Mouse (Mus musculus) lung, postnatal 25 days (tissue): ENCODE measurements around the gene Pdia5.

Experiments used
- DNase-seq: peaks from one replicate; pipeline ENCODE4 v3.0.0; 2022; ENCODE audit warnings: low spot score

Pdia5 gene

GRCm38 (mm10) chr16:35490231-35491070, at the start of gene Pdia5:
Gene Pdia5, minus strand, starts transcription at chr16:35490873.
- peak; percentile 91 for DNase-seq

GRCm38 (mm10) chr16:35539041-35539440, 48.4 kb upstream of the Pdia5 start:
- DNase-seq = no peak

- no peak for DNase-seq
Measured at GRCm38 (mm10) chr16:35537651-35538050, 47.0 kb upstream of the Pdia5 start.

GRCm38 (mm10) chr16:35534630-35535029, 44.0 kb upstream of the Pdia5 start:
- no peak for DNase-seq

- DNase-seq = no peak
Measured at GRCm38 (mm10) chr16:35524200-35524599, 33.5 kb upstream of the Pdia5 start.

GRCm38 (mm10) chr16:35519245-35519644, 28.6 kb upstream of the Pdia5 start:
- no peak for DNase-seq

GRCm38 (mm10) chr16:35517976-35518951, 27.6 kb upstream of the Pdia5 start:
- DNase-seq = peak; percentile 57

GRCm38 (mm10) chr16:35515977-35516612, 25.4 kb upstream of the Pdia5 start:
- DNase-seq = peak; percentile 52

- DNase-seq = no peak
Measured at GRCm38 (mm10) chr16:35509331-35510070, 18.8 kb upstream of the Pdia5 start.

- no peak for DNase-seq
Measured at GRCm38 (mm10) chr16:35508581-35508980, 17.9 kb upstream of the Pdia5 start.

- DNase-seq = no peak
Measured at GRCm38 (mm10) chr16:35505786-35506185, 15.1 kb upstream of the Pdia5 start.

GRCm38 (mm10) chr16:35504266-35504665, 13.6 kb upstream of the Pdia5 start:
- no peak for DNase-seq

GRCm38 (mm10) chr16:35502456-35502855, 11.8 kb upstream of the Pdia5 start:
- DNase-seq = no peak

GRCm38 (mm10) chr16:35501106-35501760, 10.6 kb upstream of the Pdia5 start:
- DNase-seq = no peak

- no peak for DNase-seq
Measured at GRCm38 (mm10) chr16:35500342-35500741, 9.7 kb upstream of the Pdia5 start.

GRCm38 (mm10) chr16:35489793-35490192, 880 bp downstream of the Pdia5 start:
- no peak for DNase-seq

- no peak for DNase-seq
Measured at GRCm38 (mm10) chr16:35489066-35489718, 1.5 kb downstream of the Pdia5 start.

- no peak for DNase-seq
Measured at GRCm38 (mm10) chr16:35487776-35488175, 2.9 kb downstream of the Pdia5 start.

GRCm38 (mm10) chr16:35487056-35487455, 3.6 kb downstream of the Pdia5 start:
- no peak for DNase-seq

GRCm38 (mm10) chr16:35485711-35486110, 5.0 kb downstream of the Pdia5 start:
- no peak for DNase-seq
